Mouse (Mus musculus) cerebellum, adult 2 months (tissue): ENCODE results near the gene Slc1a3.

ENCODE experiments used
- CTCF ChIP-seq: fragments of 200-500 bp; IDR thresholded peaks from 2 replicates; pipeline ENCODE4 v1.5.1; 2011; ENCODE audit warnings: low read depth, mild to moderate bottlenecking, control low read depth, low read length, moderate library complexity, borderline replicate concordance; ENCODE audit not compliant: insufficient read depth
- POLR2A ChIP-seq: fragments of 200-500 bp; IDR thresholded peaks from 2 replicates; pipeline ENCODE4 v1.6.1; 2011; ENCODE audit warnings: low read length, control low read depth, borderline replicate concordance; ENCODE audit not compliant: insufficient read depth

DNA sequence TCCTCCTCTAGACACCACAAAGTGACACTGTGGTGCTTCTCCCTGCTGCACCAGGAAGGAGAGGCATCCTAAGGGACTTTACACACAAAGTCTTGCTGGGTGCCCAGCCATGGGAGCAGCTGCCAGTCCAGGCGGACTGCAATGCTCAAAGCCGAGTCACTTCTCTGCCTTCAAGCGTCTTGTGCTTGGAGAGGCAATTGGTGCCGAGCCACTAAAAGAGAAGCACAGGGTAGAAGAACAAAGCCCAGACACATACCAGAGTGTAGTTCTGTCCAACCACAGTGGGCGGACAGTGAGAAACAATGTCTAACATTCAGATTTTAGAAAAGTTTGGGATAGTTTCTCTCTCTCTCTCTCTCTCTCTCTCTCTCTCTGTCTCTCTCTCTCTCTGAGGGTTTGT, 38.0 kb downstream of the Slc1a3 start:
- TF ChIP-seq CTCF (no peak), POLR2A (no peak)
